Mouse (Mus musculus) yolk sac, embryonic 10.5 days (tissue): ENCODE measurements around the gene Bcl3.
"Not testable (repeated sequence)": the region's sequence is repeated elsewhere in the genome, so short reads cannot be mapped to it uniquely, and the experiment has no call there.

ENCODE experiments used
- DNase-seq: peaks from one replicate; pipeline ENCODE4 v3.0.0-alpha.2; 2017; ENCODE audit warnings: low spot score

Bcl3 gene

GRCm38 (mm10) chr7:19802995-19803394, 19.6 kb downstream of the Bcl3 start:
- no peak for DNase-seq

- DNase-seq = no peak
These were observed 21.8 kb downstream of the Bcl3 start for GRCm38 (mm10) chr7:19800764-19801163.

- DNase-seq = peak; percentile 71
These were observed 25.6 kb downstream of the Bcl3 start, which contains the start of gene Cblc for GRCm38 (mm10) chr7:19796697-19797588. TSS of gene Cblc (minus strand) at chr7:19796809.

- DNase-seq = no peak
These were observed 26.3 kb downstream of the Bcl3 start for GRCm38 (mm10) chr7:19796254-19796653.

GRCm38 (mm10) chr7:19795236-19795635, 27.3 kb downstream of the Bcl3 start:
- no peak for DNase-seq

- peak; percentile 63 for DNase-seq
These were observed 29.6 kb downstream of the Bcl3 start for GRCm38 (mm10) chr7:19792701-19793630.

- DNase-seq = not testable (repeated sequence)
These were observed 31.1 kb downstream of the Bcl3 start for GRCm38 (mm10) chr7:19791504-19791903.

- peak; percentile 86 for DNase-seq
These were observed 32.6 kb downstream of the Bcl3 start for GRCm38 (mm10) chr7:19789904-19790347.

GRCm38 (mm10) chr7:19785874-19786458, 36.6 kb downstream of the Bcl3 start:
- peak; percentile 20 for DNase-seq

- peak; percentile 87 for DNase-seq
These were observed 37.6 kb downstream of the Bcl3 start for GRCm38 (mm10) chr7:19784764-19785535.

GRCm38 (mm10) chr7:19783630-19784029, 38.9 kb downstream of the Bcl3 start:
- no peak for DNase-seq

GRCm38 (mm10) chr7:19782645-19783044, 39.9 kb downstream of the Bcl3 start:
- DNase-seq = no peak

- DNase-seq = no peak
These were observed 40.8 kb downstream of the Bcl3 start for GRCm38 (mm10) chr7:19781741-19782140.

- DNase-seq = no peak
These were observed 42.7 kb downstream of the Bcl3 start for GRCm38 (mm10) chr7:19779903-19780302.

- no peak for DNase-seq
These were observed 43.9 kb downstream of the Bcl3 start for GRCm38 (mm10) chr7:19778645-19779044.

GRCm38 (mm10) chr7:19777049-19777723, 45.4 kb downstream of the Bcl3 start:
- no peak for DNase-seq

GRCm38 (mm10) chr7:19771682-19772081, 50.9 kb downstream of the Bcl3 start:
- DNase-seq = no peak

- DNase-seq = peak; percentile 94
These were observed 51.6 kb downstream of the Bcl3 start, which contains the start of gene Bcam for GRCm38 (mm10) chr7:19770984-19771391. TSS of gene Bcam (minus strand) at chr7:19771016.

- DNase-seq = peak; percentile 90
These were observed 52.2 kb downstream of the Bcl3 start for GRCm38 (mm10) chr7:19770375-19770754.
